Mouse (Mus musculus) embryonic facial prominence, embryonic 10.5 days (tissue): ENCODE results near the gene Mpc2. TPM values are rescaled to one million over a fixed set of nuclear protein-coding genes. Genes with fewer than 3 reads are reported as not detected.

ENCODE experiments used
- polyA plus RNA-seq: library from polyadenylated mRNA; unstranded; fragments of >200 nt; fragmentation: Nextera tagmentation; extraction: Ambion mirVana; gene quantifications from 2 replicates; pipeline ENCODE4 v1.2.1, GENCODE M21; 2016

Mpc2 gene
- polyA plus RNA-seq, 1 experiment from 2014 or later: 86.6 TPM

Other genes starting within 250 kb of the Mpc2 start
- gene Tiprl, start 223.6 kb upstream of the Mpc2 start, polyA plus RNA-seq: 94.8 and 105 TPM in 2 replicates
- 1.7 TPM in 2 replicates for gene Gpr161, start 164.8 kb upstream of the Mpc2 start, polyA plus RNA-seq
- gene Dcaf6, start 162 bp upstream of the Mpc2 start, polyA plus RNA-seq: 5.1 and 6.7 TPM in 2 replicates
- 0.13 TPM in 1 of 2 replicates, not detected in the other for gene Adcy10, start 24.5 kb downstream of the Mpc2 start, polyA plus RNA-seq
- gene Mpzl1, start 173.9 kb downstream of the Mpc2 start, polyA plus RNA-seq: 138 and 139 TPM in 2 replicates
- 10.3 and 10.8 TPM in 2 replicates for gene Rcsd1, start 249.1 kb downstream of the Mpc2 start, polyA plus RNA-seq